Mouse (Mus musculus) large intestine, adult 2 months (tissue): ENCODE results near the gene Sf3a3. TPM values are rescaled to one million over a fixed set of nuclear protein-coding genes. Genes with fewer than 3 reads are reported as not detected.

ENCODE experiments used
- DNase-seq: peaks from one replicate; pipeline ENCODE4 v3.0.0-alpha.2; 2012; ENCODE audit warnings: low read depth, low spot score
- WGBS: fragments of 180-500 bp; shearing (Covaris S2); methylation state at CpG from one replicate; pipeline ENCODE4 v1.1.7; 2018; 5-methylcytosine and 5-hydroxymethylcytosine counted together
- polyA plus RNA-seq: library from polyadenylated mRNA; depleted of rRNA; stranded (reverse); fragments of >200 nt; gene quantifications from 2 replicates; pipeline ENCODE4 v1.2.3, GENCODE M21; 2012; rRNA removed

Sf3a3 gene
- polyA plus RNA-seq, 1 experiment: 14.8 TPM

DNA sequence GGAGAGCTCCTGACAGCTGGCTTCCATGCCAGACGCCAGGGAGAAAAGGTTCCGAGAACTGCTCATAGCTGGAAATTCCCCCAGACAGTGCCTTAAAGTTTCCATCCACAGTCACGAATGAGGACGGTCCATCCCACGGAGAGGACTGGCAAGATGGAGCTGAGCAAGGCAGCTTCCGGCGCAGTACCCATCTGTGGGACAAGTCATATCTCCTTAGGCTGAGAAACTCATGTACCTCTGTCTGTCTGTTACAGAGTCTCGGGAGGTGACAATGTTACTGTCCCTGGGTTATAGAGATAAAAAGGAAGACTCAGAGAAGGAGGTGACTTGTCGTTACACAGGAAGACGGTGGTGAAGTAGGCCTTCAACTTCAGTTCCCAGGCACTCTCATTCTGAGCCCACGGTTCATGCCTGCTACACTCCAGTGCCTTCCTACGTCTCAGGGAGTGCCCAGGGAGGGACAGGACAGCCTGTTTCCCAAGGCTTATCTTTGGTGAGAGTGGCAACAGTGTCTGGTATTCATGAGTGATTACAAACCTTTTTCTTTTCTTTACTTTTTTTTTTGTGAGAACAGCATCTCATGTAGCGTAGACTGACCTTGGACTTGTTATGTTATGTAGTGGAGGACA lies 54.5 kb downstream of the Sf3a3 start:
- WGBS: 85% methylated on average over 13 of the region's 13 CpGs
- no peak for DNase-seq

DNA sequence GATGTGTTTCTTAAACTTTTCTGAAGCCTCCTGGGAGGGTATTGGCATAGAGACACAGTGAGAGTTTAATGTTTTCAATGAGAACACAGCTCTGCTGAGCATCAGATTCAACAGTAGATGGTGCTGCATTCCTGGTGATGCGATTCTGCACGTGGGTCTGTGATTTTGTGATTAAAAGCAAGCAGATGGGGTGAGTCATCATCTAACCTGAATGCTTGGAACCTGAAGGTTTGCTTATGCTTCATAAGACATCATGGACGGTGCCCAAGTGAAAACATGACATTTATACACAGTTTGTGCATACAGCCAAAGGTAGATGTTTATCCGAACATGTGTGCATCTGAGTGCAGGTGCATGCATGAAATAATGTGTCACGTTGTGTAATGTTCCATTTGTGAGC lies 56.0 kb downstream of the Sf3a3 start:
- 53% methylated on average over 5 of the region's 5 CpGs for WGBS
- DNase-seq: no peak

DNA sequence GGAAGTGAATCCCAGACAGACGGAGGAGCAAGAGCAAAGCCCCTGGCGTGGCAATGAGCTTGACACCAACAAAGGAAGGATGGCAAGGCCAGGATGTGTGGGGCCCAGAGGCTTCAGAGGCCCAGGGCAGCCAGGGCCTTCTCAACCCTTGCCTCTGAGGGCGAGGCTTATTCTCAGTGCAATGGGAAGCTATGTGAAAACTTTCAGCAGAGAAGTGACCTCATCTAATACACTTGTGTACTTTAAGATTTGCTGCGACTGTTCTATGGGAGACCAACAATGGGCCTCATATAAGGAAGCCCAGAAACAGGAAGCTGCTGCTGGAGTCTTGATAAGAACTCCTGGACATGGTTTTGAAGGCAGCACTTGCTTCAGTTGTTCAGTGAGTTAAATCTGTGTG lies 57.5 kb downstream of the Sf3a3 start:
- 24% methylated on average over 4 of the region's 4 CpGs for WGBS
- no peak for DNase-seq

DNA sequence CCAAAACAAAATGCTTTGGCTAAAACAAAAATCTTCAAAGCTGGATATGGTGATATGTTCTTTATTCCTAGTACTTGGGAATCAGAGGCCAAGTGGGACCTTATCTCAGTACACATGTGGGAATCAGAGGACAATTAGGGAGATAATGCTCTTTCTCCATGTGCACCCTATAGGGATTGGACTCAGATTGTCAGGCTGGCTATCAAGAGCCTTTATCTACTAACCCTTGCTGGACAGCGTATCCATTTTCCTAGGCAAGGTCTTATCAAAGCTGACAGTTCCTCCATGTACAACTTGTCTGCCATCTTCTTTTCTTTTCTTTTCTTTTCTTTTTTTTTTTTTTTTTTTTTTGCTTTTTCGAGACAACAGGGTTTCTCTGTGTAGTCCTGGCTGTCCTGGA lies 58.9 kb downstream of the Sf3a3 start:
- no peak for DNase-seq
- 86% methylated on average over 2 of the region's 2 CpGs for WGBS

DNA sequence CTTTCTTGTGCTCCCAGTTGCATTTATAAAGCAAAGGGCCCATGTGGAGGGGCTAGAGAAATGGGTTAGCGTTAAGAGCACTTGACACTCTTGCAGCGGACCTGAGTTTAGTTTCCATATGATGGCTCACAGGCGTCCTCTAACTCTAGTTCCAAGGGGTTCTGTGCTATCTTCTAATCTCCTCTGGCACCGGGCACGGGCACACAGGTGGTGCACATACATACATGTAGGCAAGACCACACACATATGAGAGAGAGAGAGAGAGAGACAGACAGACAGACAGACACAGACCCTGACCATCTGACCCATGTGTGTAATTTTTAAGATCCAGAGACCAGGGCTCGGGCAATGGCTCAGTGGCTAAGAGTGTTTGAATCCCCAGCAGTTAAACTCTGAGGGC lies 59.4 kb downstream of the Sf3a3 start:
- WGBS: 92% methylated on average over 6 of the region's 6 CpGs
- no peak for DNase-seq

DNA sequence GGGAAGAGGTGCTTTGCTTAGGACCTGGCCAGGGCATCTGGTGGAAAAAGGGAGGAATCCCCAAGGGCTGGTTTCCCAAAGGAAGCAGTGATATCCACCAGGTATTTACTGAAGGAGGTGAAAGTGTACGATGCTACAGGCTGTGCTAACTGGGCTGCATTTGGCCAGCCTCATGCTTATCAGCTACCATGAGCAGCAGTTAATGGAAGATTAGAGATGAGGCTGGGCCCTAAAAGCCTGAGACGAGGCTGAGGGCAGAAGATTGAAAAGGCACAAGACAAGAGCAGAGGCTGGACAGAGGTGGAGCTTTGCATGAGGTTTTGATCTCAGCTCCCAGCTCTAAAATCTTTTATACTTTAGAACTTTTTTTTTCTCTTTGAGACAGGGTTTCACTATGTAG lies 59.9 kb downstream of the Sf3a3 start:
- DNase-seq: no peak
- WGBS: 49% methylated on average over 2 of the region's 2 CpGs

DNA sequence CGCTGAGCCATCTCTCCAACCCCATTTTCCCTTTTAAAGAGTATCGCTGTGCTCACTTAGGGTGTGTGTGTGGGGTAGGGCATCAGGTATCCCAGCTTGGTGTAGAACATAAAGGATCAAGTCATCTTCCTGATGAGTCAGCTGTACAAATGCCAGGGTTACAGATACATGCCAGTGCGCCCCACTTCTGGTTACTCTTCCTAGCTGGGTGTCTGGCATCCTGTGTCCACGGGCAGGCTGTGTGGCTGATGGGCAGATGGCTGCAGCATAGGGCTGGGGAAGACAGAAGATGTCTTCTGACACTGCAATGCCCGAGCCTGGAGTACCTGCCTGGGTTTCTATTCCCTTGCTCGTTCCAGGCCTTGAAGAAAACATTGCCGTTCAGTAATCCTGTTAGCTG lies 66.8 kb downstream of the Sf3a3 start:
- WGBS: 92% methylated on average over 7 of the region's 7 CpGs
- no peak for DNase-seq

Other genes with a start within 250 kb of the Sf3a3 start
- gene 3100002H09Rik, start 104.0 kb upstream of the Sf3a3 start, polyA plus RNA-seq: not detected in 2 replicates
- 0.01 TPM in 1 of 2 replicates, not detected in the other for gene Pou3f1, start 58.0 kb upstream of the Sf3a3 start, polyA plus RNA-seq
- gene Utp11, start 21.2 kb upstream of the Sf3a3 start, polyA plus RNA-seq: 4.0 and 4.8 TPM in 2 replicates
- 3.3 and 3.9 TPM in 2 replicates for gene Fhl3, start 14.1 kb upstream of the Sf3a3 start, polyA plus RNA-seq
- 32.8 and 41.7 TPM in 2 replicates for gene Inpp5b, start 27.1 kb downstream of the Sf3a3 start, polyA plus RNA-seq
- 8.9 and 15.4 TPM in 2 replicates for gene Mtf1, start 87.3 kb downstream of the Sf3a3 start, polyA plus RNA-seq
- 41.9 and 52.3 TPM in 2 replicates for gene Yrdc, start 135.9 kb downstream of the Sf3a3 start, polyA plus RNA-seq
- gene 1110065P20Rik, start 136.4 kb downstream of the Sf3a3 start, polyA plus RNA-seq: 24.5 TPM in 2 replicates
- 0.32 and 0.38 TPM in 2 replicates for gene Maneal, start 147.4 kb downstream of the Sf3a3 start, polyA plus RNA-seq
- gene Epha10, start 166.1 kb downstream of the Sf3a3 start, polyA plus RNA-seq: 0.04 TPM in 1 of 2 replicates, not detected in the other
- 8.5 and 8.9 TPM in 2 replicates for gene 9930104L06Rik, start 222.3 kb downstream of the Sf3a3 start, polyA plus RNA-seq
- 32.2 and 42.9 TPM in 2 replicates for gene Cdca8, start 224.5 kb downstream of the Sf3a3 start, polyA plus RNA-seq